Mouse (Mus musculus) hindbrain, postnatal 0 days (tissue): ENCODE results near the gene Sidt1. TPM values are rescaled to one million over a fixed set of nuclear protein-coding genes. Genes with fewer than 3 reads are reported as not detected.

Experiments used
- ATAC-seq: fragments of 200-750 bp; cut with Nextera tagmentation; 2 replicates; pipeline ENCODE4 v1.8.0; 2017; ENCODE audit warnings: mild to moderate bottlenecking, moderate TSS enrichment, moderate library complexity
- DNase-seq: peaks from one replicate; pipeline ENCODE4 v3.0.0-alpha.2; 2015; ENCODE audit warnings: low spot score
- H3K27ac ChIP-seq: fragments of 300-500 bp; sonication (generic); 2 replicates; pipeline ENCODE4 v1.5.1; 2014; ENCODE audit warnings: mild to moderate bottlenecking
- H3K27me3 ChIP-seq: fragments of 300-500 bp; sonication (generic); 2 replicates; pipeline ENCODE4 v1.6.1; 2014; ENCODE audit warnings: low read length, mixed read lengths; ENCODE audit not compliant: insufficient read depth
- H3K36me3 ChIP-seq: fragments of 300-500 bp; sonication (generic); 2 replicates; pipeline ENCODE4 v1.6.1; 2014; ENCODE audit warnings: low read length, mixed read lengths; ENCODE audit not compliant: insufficient read depth
- H3K4me1 ChIP-seq: fragments of 300-500 bp; sonication (generic); 2 replicates; pipeline ENCODE4 v1.6.1; 2014; ENCODE audit warnings: antibody characterized with exemption, low read length, mixed read lengths; ENCODE audit not compliant: insufficient read depth
- H3K4me2 ChIP-seq: fragments of 300-500 bp; sonication (generic); 2 replicates; pipeline ENCODE4 v1.6.1; 2014; ENCODE audit warnings: low read depth, mild to moderate bottlenecking, low read length, moderate library complexity, mixed read lengths
- H3K4me3 ChIP-seq: fragments of 300-500 bp; sonication (generic); 2 replicates; pipeline ENCODE4 v1.5.1; 2014; ENCODE audit warnings: low read length
- H3K9ac ChIP-seq: fragments of 300-500 bp; sonication (generic); replicated peaks from 2 replicates; pipeline ENCODE4 v1.6.1; 2014; ENCODE audit warnings: mild to moderate bottlenecking, low read length, moderate library complexity, mixed read lengths
- H3K9me3 ChIP-seq: fragments of 300-500 bp; sonication (generic); 2 replicates; pipeline ENCODE4 v1.6.1; 2016; ENCODE audit warnings: low read length, mixed read lengths
- CTCF ChIP-seq: IDR thresholded peaks from 2 replicates; pipeline ENCODE4 v1.5.1; 2016; ENCODE audit warnings: antibody characterized with exemption, control low read depth, low read depth
- WGBS: fragments of 180-500 bp; shearing (Covaris S2); extraction: QIAGEN DNeasy Blood & Tissue Kit; methylation state at CpG from one replicate; pipeline ENCODE4 v1.1.7; 2014; 5-methylcytosine and 5-hydroxymethylcytosine counted together
- polyA plus RNA-seq: library from polyadenylated mRNA; unstranded; fragments of >200 nt; fragmentation: Nextera tagmentation; extraction: Ambion mirVana; gene quantifications from 2 replicates; pipeline ENCODE4 v1.2.1, GENCODE M21; 2015
- total RNA-seq: library from RNA; depleted of rRNA; stranded (reverse); fragments of >200 nt; gene quantifications from 2 replicates; pipeline ENCODE4 v1.2.3, GENCODE M21; 2014; rRNA removed

The Sidt1 gene
- total and polyA plus RNA-seq, 2 experiments from 2014 or later = 21.8 to 44.3 TPM

DNA sequence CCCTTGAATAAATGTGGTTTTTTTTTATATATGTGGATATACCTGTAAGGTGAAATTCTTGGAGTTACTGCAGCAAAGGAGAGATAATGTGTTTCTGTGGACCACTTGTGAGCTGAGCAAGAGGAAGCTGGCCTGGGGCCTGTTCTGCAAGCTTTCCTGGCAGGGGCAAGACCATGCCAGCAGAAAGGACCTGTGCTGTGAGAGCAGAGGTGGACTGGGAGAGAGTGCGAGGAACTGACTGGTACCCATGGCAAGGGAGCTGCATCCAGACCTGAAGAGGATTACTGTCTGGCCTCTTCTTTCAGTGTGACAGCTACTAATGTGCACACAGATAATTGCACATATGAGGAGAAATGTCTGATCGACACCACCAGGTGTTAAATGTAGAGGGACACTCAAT, 142.0 kb downstream of the Sidt1 start:
- DNase-seq (no peak), ATAC-seq (no peak)
- Histone ChIP-seq H3K4me1 (no peaks in the 10 kb centered on the region), H3K36me3 (no peaks in the 10 kb centered on the region), H3K4me2 (no peak overlapping the region), H3K9ac (no peak overlapping the region), H3K27me3 (no peaks in the 10 kb centered on the region), H3K9me3 (no peaks in the 10 kb centered on the region), H3K27ac (no peak overlapping the region), H3K4me3 (no peak overlapping the region)
- WGBS = 92% methylated on average over 2 of the region's 2 CpGs
- TF ChIP-seq CTCF = no peak

Other genes starting within 250 kb of the Sidt1 start
- 165 and 183 TPM in 2 replicates for gene Atp6v1a, start 193.5 kb downstream of the Sidt1 start, total RNA-seq
- 161 TPM in 2 replicates for gene Atp6v1a, start 193.5 kb downstream of the Sidt1 start, polyA plus RNA-seq
- gene Naa50, start 193.4 kb downstream of the Sidt1 start, total RNA-seq = 10.0 and 10.1 TPM in 2 replicates
- 56.3 and 56.6 TPM in 2 replicates for gene Naa50, start 193.4 kb downstream of the Sidt1 start, polyA plus RNA-seq
- gene Usf3, start 159.9 kb downstream of the Sidt1 start, total RNA-seq = 13.8 and 14.1 TPM in 2 replicates
- 1.9 and 2.4 TPM in 2 replicates for gene Usf3, start 159.9 kb downstream of the Sidt1 start, polyA plus RNA-seq
- gene Spice1, start 13.9 kb upstream of the Sidt1 start, total RNA-seq = 8.1 and 9.7 TPM in 2 replicates
- 9.0 and 9.6 TPM in 2 replicates for gene Spice1, start 13.9 kb upstream of the Sidt1 start, polyA plus RNA-seq
- 4.8 and 5.3 TPM in 2 replicates for gene Cfap44, start 61.6 kb upstream of the Sidt1 start, total RNA-seq
- 3.4 and 4.0 TPM in 2 replicates for gene Cfap44, start 61.6 kb upstream of the Sidt1 start, polyA plus RNA-seq
- 43.9 and 45.5 TPM in 2 replicates for gene Boc, start 225.7 kb upstream of the Sidt1 start, total RNA-seq
- gene Boc, start 225.7 kb upstream of the Sidt1 start, polyA plus RNA-seq = 6.8 and 8.1 TPM in 2 replicates